Mouse (Mus musculus): Measurements from ENCODE around the gene Gabarap.

GRCm38 (mm10) chr11:69964650-69965270, 26.2 kb upstream of the Gabarap start, which contains the start of gene Cldn7:
- no peak for TF ChIP-seq CTCF (IDR thresholded peaks at IDR 0.05 in 2 of 3, conservative IDR thresholded peaks at IDR 0.05 in 1 of 3; ENCODE audit: control insufficient read depth in 1 of 3, insufficient read depth in 1 of 3, low read depth in 2 of 3, low read length in 3 of 3, poor library complexity in 1 of 3, severe bottlenecking in 1 of 3)
- no peak for TF ChIP-seq ZC3H11A (IDR thresholded peaks at IDR 0.05; ENCODE audit: low read depth, low read length)
- no peak for TF ChIP-seq POLR2A (IDR thresholded peaks at IDR 0.05; ENCODE audit: control insufficient read depth in 1 of 2, insufficient read depth in 1 of 2, low read depth in 1 of 2, low read length in 2 of 2, poor library complexity in 1 of 2)
